Mouse (Mus musculus): ENCODE measurements around the gene Vps11. TPM values are rescaled to one million over a fixed set of nuclear protein-coding genes. Genes with fewer than 3 reads are reported as not detected.
"Not testable (repeated sequence)": the region's sequence is repeated elsewhere in the genome, so short reads cannot be mapped to it uniquely, and the experiment has no call there.

The Vps11 gene
- total RNA-seq, 2 experiments from 2014 or later: 53.0 to 72.7 TPM

DNA sequence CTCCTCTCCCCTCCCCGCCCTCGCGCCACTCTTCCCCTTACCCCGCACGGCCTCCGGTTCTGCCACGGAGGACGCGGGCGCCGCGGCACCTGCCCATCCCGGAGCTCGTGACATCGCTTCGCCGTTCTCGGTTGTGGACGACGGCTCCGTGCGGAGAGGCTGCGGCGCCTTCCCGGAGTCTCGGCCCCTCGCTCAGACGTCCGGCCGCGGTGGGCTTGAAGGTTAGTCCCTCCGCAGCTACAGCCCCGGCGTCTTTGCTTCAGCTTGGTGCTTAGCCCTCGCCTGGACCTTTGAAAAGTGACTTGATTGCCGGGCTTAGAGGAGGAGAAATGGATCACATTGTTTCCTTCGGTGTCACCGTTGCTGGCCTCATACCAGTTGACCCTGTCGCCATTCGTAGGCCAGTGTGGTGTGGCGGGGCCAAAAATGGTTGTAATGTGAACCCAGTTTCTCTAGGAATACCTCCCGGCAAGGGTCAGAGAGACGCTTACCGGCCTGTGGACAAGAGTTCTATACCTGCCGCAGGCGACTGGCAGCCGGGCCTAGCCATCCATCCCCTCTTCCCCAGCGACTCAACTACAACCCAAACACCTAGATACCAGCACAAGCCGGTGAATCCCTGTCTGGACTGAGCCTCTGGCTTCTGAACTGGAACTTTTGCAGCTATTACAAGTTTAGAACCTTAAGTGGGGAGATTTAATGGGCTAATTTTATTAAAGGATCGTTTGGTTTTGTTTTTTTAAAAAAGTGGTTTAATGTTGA lies 26.0 kb downstream of the Vps11 start:
- DNase-seq: peak; percentile 54 to 56

DNA sequence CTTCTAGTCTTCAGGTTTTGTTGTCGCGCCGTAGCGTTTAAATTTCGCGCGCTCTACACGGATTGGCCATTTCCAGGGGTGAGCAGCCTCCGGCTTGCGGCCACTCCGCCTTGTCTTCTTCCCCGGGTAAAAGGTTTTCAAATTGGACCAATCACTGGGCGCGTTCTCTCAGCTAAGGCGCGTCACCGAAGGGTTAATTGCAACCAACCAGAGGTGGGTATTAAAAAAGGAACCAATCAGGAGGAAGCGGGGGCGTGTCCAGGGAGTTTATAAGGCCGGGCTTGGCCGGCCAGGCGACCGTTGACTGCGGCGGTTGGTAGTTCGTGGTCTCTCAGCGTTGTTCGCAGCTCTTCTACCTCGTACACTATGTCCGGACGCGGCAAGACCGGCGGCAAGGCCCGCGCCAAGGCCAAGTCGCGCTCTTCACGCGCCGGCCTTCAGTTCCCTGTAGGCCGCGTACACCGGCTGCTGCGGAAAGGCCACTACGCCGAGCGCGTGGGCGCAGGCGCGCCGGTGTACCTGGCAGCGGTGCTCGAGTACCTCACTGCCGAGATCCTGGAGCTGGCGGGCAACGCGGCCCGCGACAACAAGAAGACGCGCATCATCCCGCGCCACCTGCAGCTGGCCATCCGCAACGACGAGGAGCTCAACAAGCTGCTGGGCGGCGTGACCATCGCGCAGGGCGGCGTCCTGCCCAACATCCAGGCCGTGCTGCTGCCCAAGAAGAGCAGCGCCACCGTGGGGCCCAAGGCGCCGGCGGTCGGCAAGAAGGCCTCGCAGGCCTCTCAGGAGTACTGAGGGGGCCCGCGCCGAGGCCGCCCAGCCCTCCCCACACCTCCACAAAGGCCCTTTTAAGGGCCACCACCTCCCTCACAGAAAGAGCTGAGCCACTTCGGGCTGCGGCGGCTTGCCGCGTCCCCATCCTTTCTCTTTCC lies 26.8 kb downstream of the Vps11 start, which contains the start of gene H2afx:
TSS of gene H2afx (plus strand) at position 299 of the 935 bp plus-strand sequence.
- DNase-seq: peak; percentile 96 to 97

DNA sequence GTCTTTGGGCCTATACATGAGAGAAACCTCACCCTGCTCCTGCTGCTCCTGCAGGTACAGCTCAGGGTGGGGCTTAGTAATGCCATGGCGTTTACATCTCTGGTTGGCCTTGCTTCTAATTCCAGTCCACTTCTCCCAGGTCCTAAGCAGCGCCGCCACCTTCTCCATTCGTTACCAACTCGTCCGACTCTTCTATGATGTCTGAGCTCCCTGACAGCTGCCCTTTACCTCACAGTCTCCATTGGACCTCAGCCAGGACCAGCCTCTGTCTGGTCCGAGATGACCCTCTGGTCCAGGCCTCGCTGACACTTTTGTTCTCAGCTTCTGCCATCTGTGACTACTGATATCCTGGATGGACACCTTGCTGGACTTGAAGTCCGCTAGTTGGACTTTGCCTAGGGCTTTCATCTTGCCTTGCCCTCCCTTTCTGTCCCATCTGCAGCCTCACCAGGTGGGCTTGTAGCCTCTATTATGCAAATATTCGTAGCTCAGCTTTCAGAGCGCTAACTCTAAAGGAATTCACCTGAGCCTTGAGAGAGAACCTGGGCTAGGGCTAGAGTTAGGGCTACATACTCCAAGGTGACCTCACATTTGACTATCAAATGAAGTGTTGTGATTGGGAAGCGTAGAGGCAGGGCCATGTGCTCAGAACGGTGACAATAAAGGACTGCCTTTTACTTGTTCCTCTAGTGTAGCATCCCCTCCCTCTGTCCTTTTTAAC lies 28.4 kb downstream of the Vps11 start:
- DNase-seq: no peak

DNA sequence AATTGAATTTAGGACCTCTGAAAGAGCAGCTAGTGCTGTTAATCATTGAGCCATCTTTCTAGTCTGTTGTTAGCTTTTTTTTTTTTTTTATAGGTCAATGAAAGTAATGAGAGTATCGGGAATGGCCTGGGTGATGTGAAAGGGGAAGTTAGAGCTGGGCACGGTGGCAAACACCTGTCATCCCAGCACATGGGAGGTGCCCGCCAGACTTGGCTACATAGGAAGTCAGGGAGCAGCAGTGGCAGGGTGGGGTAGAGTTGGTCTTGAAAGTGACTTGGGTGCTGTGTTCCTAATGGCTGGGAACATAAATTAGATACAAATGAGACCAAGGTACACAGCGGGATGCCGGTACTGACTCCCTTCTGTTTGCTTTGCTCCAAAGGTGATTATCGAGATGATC lies 30.7 kb downstream of the Vps11 start:
- DNase-seq: no peak

DNA sequence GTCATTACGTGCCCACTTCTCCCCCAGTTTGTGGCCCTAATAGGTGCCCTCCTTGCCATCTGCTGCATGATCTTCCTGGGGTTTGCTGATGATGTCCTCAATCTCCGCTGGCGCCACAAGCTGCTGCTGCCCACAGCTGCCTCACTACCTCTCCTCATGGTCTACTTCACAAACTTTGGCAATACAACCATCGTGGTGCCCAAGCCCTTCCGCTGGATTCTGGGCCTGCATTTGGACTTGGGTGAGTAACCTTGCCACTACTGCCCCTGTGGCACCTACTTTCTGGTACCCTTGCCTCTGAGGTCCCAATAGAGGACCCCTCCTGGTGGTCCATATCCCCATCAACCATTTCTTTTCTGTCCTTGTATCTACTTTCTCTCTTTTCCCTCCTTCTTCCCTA lies 33.5 kb downstream of the Vps11 start:
- no peak for DNase-seq

DNA sequence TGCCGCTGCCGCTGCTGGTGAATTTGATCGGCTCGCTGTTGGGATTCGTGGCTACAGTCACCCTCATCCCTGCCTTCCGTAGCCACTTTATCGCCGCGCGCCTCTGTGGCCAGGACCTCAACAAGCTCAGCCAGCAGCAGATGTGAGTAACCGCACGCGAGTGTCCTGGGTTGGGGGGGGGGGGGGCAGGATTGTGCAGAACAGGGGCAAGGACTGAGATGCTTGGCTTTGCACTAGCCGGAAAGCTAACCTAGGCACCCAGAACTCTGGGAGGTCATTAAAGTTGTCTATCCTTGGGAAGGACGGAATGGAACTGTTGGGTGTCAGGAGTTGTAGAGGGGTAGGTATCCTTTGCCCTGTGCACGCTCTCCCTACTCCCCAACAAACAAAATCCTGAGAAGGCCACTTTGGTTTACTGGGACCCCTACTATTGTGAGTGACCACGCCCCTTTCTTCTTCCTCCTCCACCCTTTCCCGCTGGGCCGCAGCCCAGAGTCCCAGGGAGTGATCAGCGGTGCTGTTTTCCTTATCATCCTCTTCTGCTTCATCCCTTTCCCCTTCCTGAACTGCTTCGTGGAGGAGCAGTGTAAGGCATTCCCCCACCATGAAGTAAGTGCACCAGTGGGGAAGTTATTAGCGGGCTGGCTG lies 34.3 kb downstream of the Vps11 start:
- peak; percentile 45 to 46 for DNase-seq

DNA sequence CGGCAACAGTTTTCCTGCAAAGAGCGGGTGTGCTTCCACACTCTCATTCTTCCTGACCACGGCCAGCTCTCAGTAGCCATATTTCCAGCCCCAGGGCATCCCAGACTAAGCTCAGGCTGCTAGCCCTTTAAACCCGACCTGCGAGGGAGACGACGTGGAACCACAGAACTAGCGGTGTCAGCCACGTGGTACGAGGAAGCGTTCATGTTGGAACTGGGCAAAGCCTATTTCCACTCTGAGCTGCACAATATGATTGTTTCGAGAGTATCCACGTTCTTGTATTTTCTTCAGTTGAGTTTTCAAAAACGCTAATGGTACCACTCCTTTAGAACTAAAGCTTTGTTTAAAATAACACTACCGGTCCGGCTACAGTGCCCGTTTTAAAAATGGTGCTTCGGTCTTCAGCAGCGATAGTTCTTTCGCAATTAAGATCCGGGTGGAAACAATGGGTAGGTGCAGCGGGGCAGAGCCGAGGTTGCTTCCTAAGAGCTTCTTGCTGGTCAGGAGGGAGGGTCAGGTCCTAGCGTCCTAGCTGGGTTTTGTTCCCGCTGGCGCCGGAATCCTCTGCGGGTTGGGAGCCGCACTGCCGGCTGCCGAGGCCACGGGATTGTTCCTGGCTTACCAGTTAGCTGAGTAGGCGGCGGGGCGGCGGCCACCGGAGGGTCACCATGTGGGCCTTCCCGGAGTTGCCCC lies 35.0 kb downstream of the Vps11 start:
- DNase-seq: peak; percentile 88 to 90

DNA sequence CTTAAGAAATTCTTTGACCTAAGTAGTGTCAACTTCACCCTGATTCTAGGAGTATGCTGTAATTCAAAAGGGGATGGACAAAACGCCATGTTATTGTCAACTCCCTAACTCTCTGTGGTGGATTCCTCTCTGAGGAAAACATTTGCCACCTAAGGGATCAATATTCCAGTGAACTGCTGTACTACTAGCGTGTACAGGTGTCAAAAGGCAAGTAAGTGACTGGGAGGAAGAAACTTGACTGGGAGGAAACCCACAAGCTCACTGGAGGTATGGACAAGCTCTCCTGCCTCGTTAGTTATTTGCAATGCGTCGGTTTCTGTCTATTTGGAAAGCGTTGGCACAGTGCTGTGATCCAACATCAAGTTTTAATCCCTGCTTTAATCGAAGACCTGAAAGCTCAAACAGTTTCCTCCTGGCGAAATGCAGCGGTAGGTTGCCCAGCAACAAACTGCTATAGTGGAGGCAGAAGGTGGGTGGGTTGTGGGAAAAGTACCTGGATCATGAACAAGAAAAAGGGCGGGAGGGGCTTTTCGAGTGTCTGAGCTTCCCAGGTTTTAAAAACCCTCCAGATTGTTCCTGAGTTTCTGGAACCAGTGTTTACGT lies 35.6 kb downstream of the Vps11 start, which contains the start of gene Dpagt1:
TSS of gene Dpagt1 (plus strand) at position 252 of the 603 bp plus-strand sequence.
- DNase-seq: no peak

DNA sequence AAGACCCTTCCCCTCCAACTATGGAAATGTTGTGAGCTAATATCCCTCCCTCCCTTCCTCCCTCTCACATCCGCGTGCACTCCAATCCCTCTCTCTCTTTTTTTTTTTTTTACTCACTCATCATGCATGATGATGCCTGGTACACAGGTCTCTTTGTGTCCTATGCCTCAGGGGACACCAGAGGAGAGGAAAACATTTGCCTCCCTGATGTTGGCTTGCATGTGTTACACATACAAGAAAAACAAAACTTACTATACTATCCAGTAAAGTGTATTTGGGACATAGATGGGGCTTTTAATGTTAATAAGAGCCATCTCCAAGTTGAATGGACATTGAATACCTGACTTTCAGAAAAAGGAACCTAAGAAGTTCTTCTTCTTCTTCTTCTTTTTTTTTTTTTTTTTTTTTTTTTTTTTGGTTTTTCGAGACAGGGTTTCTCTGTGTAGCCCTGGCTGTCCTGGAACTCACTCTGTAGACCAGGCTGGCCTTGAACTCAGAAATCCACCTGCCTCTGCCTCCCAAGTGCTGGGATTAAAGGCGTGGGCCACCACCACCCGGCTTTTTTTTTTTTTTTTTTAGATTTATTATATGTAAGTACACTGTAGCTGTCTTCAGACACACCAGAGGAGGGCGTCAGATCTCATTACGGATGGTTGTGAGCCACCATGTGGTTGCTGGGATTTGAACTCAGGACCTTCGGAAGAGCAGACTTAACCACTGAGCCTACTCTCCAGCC lies 36.3 kb downstream of the Vps11 start:
- not testable (repeated sequence) for DNase-seq

DNA sequence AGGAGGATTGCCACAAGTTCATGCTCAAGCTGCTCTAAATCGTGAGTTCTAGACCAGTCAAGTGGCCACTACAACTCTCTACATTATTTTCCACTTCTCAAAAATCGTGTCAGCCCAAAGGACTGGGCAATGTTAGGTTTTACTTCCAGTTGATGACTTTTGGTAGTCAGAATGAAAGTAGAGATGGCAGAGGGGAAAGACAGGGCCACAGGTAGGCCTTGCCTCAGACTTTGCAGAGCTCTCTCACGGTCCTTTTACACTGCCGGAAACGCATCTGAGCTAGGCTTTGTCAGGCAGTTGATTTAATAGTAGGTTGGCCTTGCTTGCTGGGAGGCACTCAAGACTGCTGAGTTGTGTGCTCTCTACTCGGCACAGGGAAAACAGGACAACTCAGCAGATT lies 37.3 kb downstream of the Vps11 start:
- DNase-seq: peak; percentile 48 to 53

DNA sequence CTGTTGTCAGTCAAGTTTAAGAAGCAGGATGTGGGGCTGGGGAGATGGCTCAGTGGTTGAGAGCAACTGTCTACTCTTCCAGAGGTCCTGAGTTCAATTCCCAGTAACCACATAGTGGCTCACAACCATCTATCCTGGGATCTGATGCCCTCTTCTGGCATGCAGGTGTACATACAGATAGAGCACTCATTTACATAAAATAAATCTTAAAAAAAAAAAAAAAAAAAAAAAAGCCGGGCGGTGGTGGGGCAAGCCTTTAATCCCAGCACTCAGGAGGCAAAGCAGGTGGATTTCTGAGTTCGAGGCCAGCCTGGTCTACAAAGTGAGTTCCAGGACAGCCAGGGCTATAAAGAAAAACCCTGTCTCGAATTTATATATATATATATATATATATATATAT lies 37.8 kb downstream of the Vps11 start:
- DNase-seq: not testable (repeated sequence)

DNA sequence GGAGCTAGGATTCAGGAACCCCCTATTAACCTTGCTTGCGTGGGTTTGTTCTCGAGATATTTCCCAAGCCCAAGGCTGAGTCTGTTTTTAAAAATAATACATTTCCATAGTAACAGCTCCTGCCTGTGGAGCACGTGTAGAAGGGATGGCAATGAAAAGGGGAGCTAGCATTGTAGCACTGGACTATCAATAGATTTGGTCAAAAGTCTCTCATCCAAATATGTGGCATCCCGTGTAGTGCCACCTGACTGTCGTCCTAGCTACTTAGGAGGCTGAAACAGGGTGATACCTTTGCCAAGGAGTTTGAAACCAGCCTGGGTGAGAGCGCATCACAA lies 40.7 kb downstream of the Vps11 start:
- DNase-seq: no peak

DNA sequence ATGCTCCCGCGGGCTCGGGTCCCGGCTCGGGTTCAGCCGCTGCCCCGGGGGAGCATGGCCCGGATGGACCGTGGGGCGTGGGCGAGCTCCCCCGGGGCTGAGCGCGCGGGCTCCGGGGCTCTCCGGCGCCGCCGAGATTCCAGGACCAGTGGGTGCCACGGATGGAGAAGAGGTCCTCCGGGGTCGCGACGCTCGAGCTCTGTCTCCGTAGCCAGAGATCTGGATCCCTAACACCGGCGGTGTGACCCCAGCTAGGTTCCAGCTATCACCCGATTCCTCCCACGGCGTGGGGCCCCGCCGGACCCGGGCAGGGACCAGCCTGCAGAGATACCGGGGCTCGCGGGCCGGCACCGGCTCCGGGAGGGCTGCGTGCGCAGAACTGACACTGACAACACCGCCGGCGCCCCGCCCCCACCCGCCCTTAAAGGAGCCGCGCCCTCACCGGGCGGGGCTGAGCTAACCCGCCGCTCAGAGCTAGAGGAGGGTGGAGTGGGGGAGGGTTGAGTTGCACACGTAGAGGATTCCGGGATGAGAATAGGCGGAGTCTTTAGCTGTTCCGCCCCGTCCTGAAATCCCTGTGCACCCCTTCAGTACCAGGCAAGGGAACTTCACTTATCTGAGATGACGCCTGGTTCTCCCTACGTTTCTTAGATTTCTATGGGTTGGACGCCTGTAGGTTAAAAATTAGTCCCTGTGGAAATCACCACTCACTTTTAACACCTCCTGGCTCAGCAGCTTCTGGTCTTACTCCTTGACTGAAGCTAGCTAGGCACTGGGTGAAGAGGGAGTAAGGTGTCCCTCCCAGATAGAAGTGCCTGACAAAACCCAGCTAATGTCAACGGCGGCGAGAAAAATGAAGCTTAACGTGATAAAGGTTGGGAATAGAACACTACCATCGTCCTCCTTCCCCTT lies 41.3 kb downstream of the Vps11 start, which contains the start of gene C2cd2l:
TSS of gene C2cd2l (minus strand) at position 399 of the 912 bp plus-strand sequence.
- peak; percentile 91 to 96 for DNase-seq

DNA sequence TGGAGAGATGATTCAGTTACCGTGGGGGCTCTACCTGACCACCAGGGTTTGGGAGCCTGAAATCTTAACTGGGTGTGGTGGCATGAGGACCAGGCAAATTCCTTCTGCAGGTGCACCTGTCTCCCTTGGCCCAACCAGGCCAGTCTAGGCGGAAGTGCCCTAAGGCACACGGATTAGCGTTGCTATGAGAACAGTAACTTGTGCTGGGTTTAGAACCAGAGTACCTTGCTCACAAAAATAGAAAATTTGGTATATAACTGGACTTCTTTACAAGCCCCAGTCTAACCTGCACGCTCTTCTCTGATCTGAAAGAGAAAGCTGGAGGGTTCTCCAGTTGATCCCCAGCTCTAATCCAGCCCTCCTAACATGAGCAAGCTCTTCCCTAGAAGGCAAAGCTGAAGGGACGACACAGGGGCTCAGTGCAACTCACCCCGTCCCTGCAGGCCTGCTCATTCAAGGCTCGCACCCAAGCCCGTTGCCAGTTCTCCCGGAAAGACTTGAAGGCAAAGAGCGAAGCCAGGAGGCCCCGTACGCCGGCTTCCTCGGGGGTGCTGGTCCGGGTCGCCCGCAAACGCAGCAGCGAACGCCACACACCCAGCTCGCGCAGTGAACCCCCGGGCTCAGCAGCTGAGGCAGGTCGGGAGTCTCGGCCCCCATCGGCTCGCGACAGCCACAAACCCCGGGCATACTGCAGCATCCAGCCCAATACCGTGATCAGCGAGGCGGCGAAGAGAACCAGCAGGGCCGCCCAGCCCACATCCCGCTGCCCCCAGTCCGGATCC lies 42.2 kb downstream of the Vps11 start:
- DNase-seq: peak; percentile 34 to 61

DNA sequence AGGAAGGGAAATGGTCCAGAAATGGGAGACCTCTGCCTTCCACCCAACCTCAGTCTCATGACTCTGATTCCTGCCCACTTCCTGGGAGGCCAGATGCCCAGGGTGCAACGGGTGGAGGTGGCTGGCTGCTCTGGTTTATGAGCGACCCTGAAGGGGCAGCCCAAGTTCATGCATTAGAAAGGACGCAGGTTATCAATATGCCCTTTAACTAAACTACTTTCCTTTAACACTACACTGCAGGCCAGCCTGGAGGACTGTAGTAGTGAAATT lies 42.7 kb downstream of the Vps11 start:
- no peak for DNase-seq

DNA sequence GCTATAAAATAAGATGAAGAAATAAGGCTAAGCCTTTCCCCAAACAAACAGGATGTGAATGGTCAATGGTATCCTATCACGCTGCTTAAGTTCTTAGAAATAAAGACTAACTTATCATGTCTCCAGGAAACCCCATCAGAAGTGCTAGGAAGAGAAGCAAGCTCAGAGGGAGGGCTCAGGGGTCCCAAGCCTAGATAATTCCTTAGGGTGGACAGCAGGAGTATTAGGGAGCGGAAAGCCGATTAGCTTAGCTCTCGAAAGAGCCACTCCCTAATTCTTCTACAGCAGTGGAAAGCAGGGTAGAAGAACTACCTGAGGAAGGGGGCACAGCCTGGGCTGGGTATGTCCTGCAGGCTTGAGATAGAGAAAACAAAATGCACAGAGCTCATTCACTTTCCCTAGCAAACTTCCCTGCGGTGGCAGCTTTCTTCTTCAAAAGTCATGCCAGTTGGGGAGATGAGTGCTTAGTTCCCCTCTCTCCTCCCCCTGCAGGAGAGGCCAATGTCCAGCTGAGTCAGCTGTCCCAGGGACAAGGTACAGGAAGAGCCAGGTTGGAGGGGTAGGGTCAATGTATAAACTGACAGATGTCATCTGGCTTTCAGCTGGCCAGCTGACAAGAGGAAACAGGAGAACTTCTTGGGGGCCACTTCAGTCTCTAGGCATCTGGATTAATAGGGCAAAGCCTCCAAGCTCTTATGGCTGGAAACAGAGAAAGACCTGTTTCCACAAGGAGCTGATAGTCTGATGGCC lies 43.2 kb downstream of the Vps11 start:
- DNase-seq: peak; percentile 45 to 55

DNA sequence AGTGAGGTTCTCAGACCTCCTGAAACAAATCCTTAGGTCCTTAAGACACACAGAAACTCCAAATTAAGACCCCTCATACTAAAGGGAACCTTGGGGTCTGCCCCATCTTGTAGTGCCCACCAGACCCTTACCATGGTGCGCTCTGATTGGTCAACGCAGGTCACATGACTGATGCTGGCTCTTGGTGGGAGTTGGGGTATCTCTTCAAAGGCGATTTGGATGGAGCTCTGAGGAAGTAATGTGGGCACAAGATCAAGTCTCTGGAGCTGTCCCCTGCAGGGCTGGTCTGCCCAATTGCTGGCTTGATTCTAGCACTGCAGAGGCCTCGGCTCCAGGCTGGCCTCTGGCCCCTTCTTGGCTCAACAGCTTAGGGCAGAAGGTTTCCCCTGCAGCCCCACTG lies 44.0 kb downstream of the Vps11 start:
- no peak for DNase-seq

DNA sequence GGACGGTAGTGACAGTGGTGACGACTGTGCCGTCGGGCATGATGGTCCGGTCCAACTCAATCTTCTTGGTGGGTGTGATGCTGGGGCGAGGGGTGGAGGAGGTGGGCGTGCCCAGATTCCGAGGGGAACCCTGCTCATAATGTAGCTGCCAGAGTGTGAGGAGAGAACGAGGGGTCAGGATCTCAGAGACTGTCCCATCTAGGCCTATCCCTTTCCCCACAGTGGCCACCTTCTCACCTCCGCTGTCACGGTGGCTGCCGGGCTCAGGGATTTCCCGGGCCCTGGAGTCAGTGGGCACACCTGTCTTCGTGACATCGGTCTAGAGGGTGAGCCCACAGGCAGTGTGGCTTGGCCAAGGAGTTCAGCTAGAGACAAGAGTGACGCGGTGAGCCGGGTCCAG lies 46.6 kb downstream of the Vps11 start:
- DNase-seq: no peak
